20 mouse cellular contexts compared by ENCODE assay signal in the genomic region with DNA sequence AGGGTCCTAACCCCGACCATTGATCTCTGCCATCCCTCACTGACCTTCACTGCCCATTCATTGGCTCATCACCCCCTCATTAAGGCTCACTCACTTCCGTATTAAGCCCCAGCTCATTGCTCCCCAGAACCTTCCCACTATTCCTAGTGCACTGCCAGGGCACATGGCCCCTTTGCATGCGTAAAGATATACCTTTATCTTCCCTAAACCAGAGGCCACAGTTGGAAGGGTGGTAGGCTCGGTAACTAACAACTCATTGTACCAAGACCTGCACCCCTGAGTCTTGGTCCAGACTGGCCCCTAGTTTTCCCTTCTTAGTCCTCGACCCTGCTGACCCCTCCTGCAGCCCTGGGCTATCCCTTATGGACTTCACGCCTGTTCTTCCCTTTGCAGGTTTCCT. TPM values are rescaled to one million over a fixed set of nuclear protein-coding genes. Genes with fewer than 3 reads are reported as not detected.
A peak's percentile ranks its signal among the peaks of the same experiment; 100 is the strongest.
DNase-seq lines count a peak whose midpoint lies in the region; ATAC-seq and TF ChIP-seq lines count a peak whose summit lies in the region.
"Had no signal": no experiment of that assay in that cellular context is flagged by ENCODE, and none has a peak within 500 bp of the region (broad histone marks: within the 10 kb centered on the region; RNA-seq: fewer than 3 reads in every experiment).

No protein-coding gene starts in this region.

- TF ChIP-seq CTCF in bone marrow macrophage, adult 2 months (IDR thresholded peaks at IDR 0.05; ENCODE audit: low read depth, low read length) = no peak
- no peak for TF ChIP-seq CTCF in liver, embryonic 14.5 days (IDR thresholded peaks at IDR 0.05; ENCODE audit: low read depth)

- no peak overlapping the region for H3K4me2 ChIP-seq in liver, embryonic 11.5 days
- peak overlapping the region; percentile 28 for H3K4me2 ChIP-seq in liver, embryonic 14.5 days (ENCODE audit: low read depth)
- H3K4me2 ChIP-seq: forebrain, embryonic 12.5 days; forebrain, embryonic 15.5 days; heart, embryonic 12.5 days; heart, embryonic 15.5 days; hindbrain, embryonic 13.5 days had no signal

- no peaks in the 10 kb centered on the region for H3K27me3 ChIP-seq in liver, embryonic 11.5 days (replicated peaks; ENCODE audit: control insufficient read depth, insufficient read depth, low read length)
- H3K27me3 ChIP-seq in liver, embryonic 14.5 days (ENCODE audit: control insufficient read depth, insufficient read depth, low read length) = no peaks in the 10 kb centered on the region
- H3K27me3 ChIP-seq: heart, embryonic 12.5 days; heart, embryonic 15.5 days had no signal

- no peaks in the 10 kb centered on the region for H3K9me3 ChIP-seq in liver, embryonic 11.5 days (ENCODE audit: control insufficient read depth, low read length)
- H3K9me3 ChIP-seq in liver, embryonic 14.5 days (ENCODE audit: control insufficient read depth, low read length) = no peaks in the 10 kb centered on the region
- H3K9me3 ChIP-seq: forebrain, embryonic 12.5 days; forebrain, embryonic 15.5 days; heart, embryonic 12.5 days; heart, embryonic 15.5 days; hindbrain, embryonic 10.5 days; hindbrain, embryonic 13.5 days had no signal

- no peaks in the 10 kb centered on the region for H3K36me3 ChIP-seq in liver, embryonic 11.5 days (ENCODE audit: control insufficient read depth, insufficient read depth, low read length)
- no peaks in the 10 kb centered on the region for H3K36me3 ChIP-seq in liver, embryonic 14.5 days (replicated peaks; ENCODE audit: control insufficient read depth, insufficient read depth, low read depth)
- peaks cover 68% of the 10 kb centered on the region for H3K36me3 ChIP-seq in macrophage (ENCODE audit: inconsistent target)
- H3K36me3 ChIP-seq: forebrain, embryonic 12.5 days; forebrain, embryonic 15.5 days; heart, embryonic 12.5 days; heart, embryonic 15.5 days; hindbrain, embryonic 10.5 days; hindbrain, embryonic 13.5 days had no signal

- peak; percentile 37; the same call in 1 of the 2 replicates for TF ChIP-seq EP300 in liver, embryonic 14.5 days (IDR thresholded peaks at IDR 0.05; ENCODE audit: low read depth)

- peak overlapping the region; percentile 87 for H3K27ac ChIP-seq in bone marrow macrophage, adult 2 months (ENCODE audit: insufficient read depth, low read depth, low read length)
- H3K27ac ChIP-seq in liver, embryonic 11.5 days (ENCODE audit: low read depth, low read length) = no peak overlapping the region
- H3K27ac ChIP-seq in liver, embryonic 14.5 days = no peak overlapping the region
- peak overlapping the region; percentile 77 for H3K27ac ChIP-seq in macrophage
- H3K27ac ChIP-seq: forebrain, embryonic 12.5 days; forebrain, embryonic 15.5 days; heart, adult 2 months; heart, embryonic 15.5 days; hindbrain, embryonic 10.5 days; hindbrain, embryonic 13.5 days had no signal

- H3K79me2 ChIP-seq in macrophage (ENCODE audit: inconsistent target) = peaks cover 55% of the 10 kb centered on the region

- peak; percentile 50 for ATAC-seq in liver, embryonic 11.5 days (replicated peaks; ENCODE audit: low FRiP score)
- ATAC-seq in liver, embryonic 14.5 days (ENCODE audit: insufficient read depth) = peak; percentile 56
- ATAC-seq: CD4-positive, CD25-positive, alpha-beta regulatory T cell, adult 4 months had no signal

- no peak for DNase-seq in liver, embryonic 11.5 days (ENCODE audit: low spot score)
- DNase-seq in liver, embryonic 14.5 days (ENCODE audit: low read depth in 3 of 3, low spot score in 3 of 3) = no peak
- no peak for DNase-seq in urinary bladder, adult 18-20 months (ENCODE audit: low spot score in 2 of 2)
- DNase-seq in thymus, postnatal 4 days = no peak
- DNase-seq: adrenal gland, adult 2 months; adrenal gland, postnatal 14 days; cerebellum, adult 18-20 months; gastrocnemius, postnatal 25 days; heart, adult 2 months; heart, postnatal 36 days had no signal

- H3K4me1 ChIP-seq in bone marrow macrophage, adult 2 months (ENCODE audit: control insufficient read depth, insufficient read depth, low read length) = peaks cover 34% of the 10 kb centered on the region
- H3K4me1 ChIP-seq in liver, embryonic 11.5 days (replicated peaks; ENCODE audit: control insufficient read depth, insufficient read depth, low read length) = peaks cover 25% of the 10 kb centered on the region
- H3K4me1 ChIP-seq in liver, embryonic 14.5 days (replicated peaks; ENCODE audit: control insufficient read depth in 2 of 2, insufficient read depth in 2 of 2, low read length in 1 of 2) = peaks cover 13 to 21% of the 10 kb centered on the region in 2 experiments

- H3K9ac ChIP-seq in liver, embryonic 11.5 days (ENCODE audit: low read depth, low read length) = no peak overlapping the region
- H3K9ac ChIP-seq in liver, embryonic 14.5 days (replicated peaks) = peak overlapping the region; percentile 18
- H3K9ac ChIP-seq: forebrain, embryonic 12.5 days; forebrain, embryonic 15.5 days; heart, embryonic 12.5 days; heart, embryonic 15.5 days; hindbrain, embryonic 13.5 days had no signal

- no peak overlapping the region for H3K4me3 ChIP-seq in bone marrow macrophage, adult 2 months (ENCODE audit: insufficient read depth, low read length)
- H3K4me3 ChIP-seq in liver, embryonic 11.5 days (ENCODE audit: low read depth, low read length) = no peak overlapping the region
- H3K4me3 ChIP-seq in liver, embryonic 14.5 days (ENCODE audit: insufficient read depth in 1 of 2, low read depth in 2 of 2, low read length in 2 of 2) = no peak overlapping the region
- no peak overlapping the region for H3K4me3 ChIP-seq in macrophage (ENCODE audit: inconsistent target)
- H3K4me3 ChIP-seq: forebrain, embryonic 12.5 days; forebrain, embryonic 15.5 days; heart, adult 2 months; heart, embryonic 12.5 days; heart, embryonic 15.5 days; hindbrain, embryonic 10.5 days; hindbrain, embryonic 13.5 days had no signal

- WGBS in liver, embryonic 11.5 days = 68% methylated on average over 6 of the region's 6 CpGs
- WGBS in liver, embryonic 14.5 days (ENCODE audit: insufficient replicate concordance) = 40% methylated on average over 6 of the region's 6 CpGs
- 90% methylated on average over 6 of the region's 6 CpGs for WGBS in macrophage (ENCODE audit: missing documents)

- no peak for TF ChIP-seq POLR2A in bone marrow macrophage, adult 2 months (IDR thresholded peaks at IDR 0.05; ENCODE audit: borderline replicate concordance, low read depth, low read length)

RNA-seq across cellular contexts. Expression of a gene that starts 4.1 kb away (rescaled TPM):
- 0.19 TPM in 1 of 2 replicates, not detected in the other for polyA plus RNA-seq in bone marrow macrophage, adult 2 months (2012; ENCODE audit: insufficient read depth, insufficient read length, missing spikeins)
- 1.2 and 5.0 TPM in 2 replicates for polyA plus RNA-seq in liver, embryonic 11.5 days (2014; fragmentation: Nextera tagmentation; extraction: Ambion mirVana)
- 0.03 and 0.04 TPM in 2 replicates for polyA plus RNA-seq in liver, embryonic 14.5 days (2012; rRNA removed)
- polyA plus RNA-seq in liver, embryonic 14.5 days (2014; fragmentation: Nextera tagmentation; extraction: Ambion mirVana) = not detected in 2 replicates
- 10 to 100 TPM in 7 of 26 experiments, 1 to 10 TPM in 19; 1.3 to 19.5 (median 6.7) TPM for total RNA-seq in macrophage (2018; cell fraction: chromatin; rRNA removed)
- total RNA-seq in macrophage (2018; cell fraction: cytosol; rRNA removed) = under 1 TPM; 0.04 to 0.37 (median 0.15) TPM
- 10 to 100 TPM in 1 of 26 experiments, 1 to 10 TPM in 23, under 1 TPM in 2; 0.69 to 13.1 (median 3.3) TPM for total RNA-seq in macrophage (2018; cell fraction: nucleus; rRNA removed)
- 0.09 to 0.11 TPM in 2 of 3 replicates, not detected in the other for polyA plus RNA-seq in macrophage (2018)
- total RNA-seq: adrenal gland, postnatal 14 days; gastrocnemius, postnatal 25 days had no signal
- polyA plus RNA-seq: adrenal gland, adult 2 months; C2C12; CD4-positive, CD25-positive, alpha-beta regulatory T cell, adult 4 months; forebrain, embryonic 15.5 days; hindbrain, embryonic 10.5 days had no signal

RNA-seq across cellular contexts. Expression of a gene that starts 31.7 kb away (rescaled TPM):
- polyA plus RNA-seq in bone marrow macrophage, adult 2 months (2012; ENCODE audit: insufficient read depth, insufficient read length, missing spikeins) = 464 and 487 TPM in 2 replicates
- polyA plus RNA-seq in liver, embryonic 11.5 days (2014; fragmentation: Nextera tagmentation; extraction: Ambion mirVana) = 19.5 and 22.7 TPM in 2 replicates
- polyA plus RNA-seq in liver, embryonic 14.5 days (2012; rRNA removed) = 13.3 and 20.5 TPM in 2 replicates
- 12.4 and 15.6 TPM in 2 replicates for polyA plus RNA-seq in liver, embryonic 14.5 days (2014; fragmentation: Nextera tagmentation; extraction: Ambion mirVana)
- total RNA-seq in macrophage (2018; cell fraction: chromatin; rRNA removed) = 100 to 1,000 TPM in 21 of 26 experiments, 10 to 100 TPM in 5; 72.3 to 238 (median 156) TPM
- total RNA-seq in macrophage (2018; cell fraction: cytosol; rRNA removed) = 100 to 1,000 TPM; 241 to 433 (median 325) TPM
- total RNA-seq in macrophage (2018; cell fraction: nucleus; rRNA removed) = 100 to 1,000 TPM; 111 to 275 (median 166) TPM
- polyA plus RNA-seq in macrophage (2018) = 298 to 440 TPM (median 373 TPM) in 3 replicates
- polyA plus RNA-seq: C2C12 had no signal

RNA-seq across cellular contexts. Expression of a gene that starts 43.6 kb away (rescaled TPM):
- polyA plus RNA-seq in bone marrow macrophage, adult 2 months (2012; ENCODE audit: insufficient read depth, insufficient read length, missing spikeins) = 47.0 and 55.1 TPM in 2 replicates
- polyA plus RNA-seq in liver, embryonic 11.5 days (2014; fragmentation: Nextera tagmentation; extraction: Ambion mirVana) = 19.6 and 20.0 TPM in 2 replicates
- polyA plus RNA-seq in liver, embryonic 14.5 days (2012; rRNA removed) = 11.1 and 11.2 TPM in 2 replicates
- polyA plus RNA-seq in liver, embryonic 14.5 days (2014; fragmentation: Nextera tagmentation; extraction: Ambion mirVana) = 8.1 and 8.4 TPM in 2 replicates
- 100 to 1,000 TPM in 15 of 26 experiments, 10 to 100 TPM in 11; 69.4 to 316 (median 143) TPM for total RNA-seq in macrophage (2018; cell fraction: chromatin; rRNA removed)
- 10 to 100 TPM; 14.7 to 47.5 (median 21.7) TPM for total RNA-seq in macrophage (2018; cell fraction: cytosol; rRNA removed)
- total RNA-seq in macrophage (2018; cell fraction: nucleus; rRNA removed) = 100 to 1,000 TPM in 11 of 26 experiments, 10 to 100 TPM in 15; 53.4 to 149 (median 91.2) TPM
- 19.8 to 23.0 TPM (median 21.8 TPM) in 3 replicates for polyA plus RNA-seq in macrophage (2018)

Comparison
In these comparisons a context has a peak if more than half of its experiments do, and no peak if none do; other contexts are left out.
1. H3K27ac ChIP-seq: peak in bone marrow macrophage, adult 2 months (single experiment) and macrophage (single experiment); none in liver, embryonic 11.5 days (single experiment) and liver, embryonic 14.5 days (single experiment).
2. RNA of a gene that starts 31.7 kb away (polyA plus RNA-seq): 464 to 487 TPM in bone marrow macrophage, adult 2 months and 298 to 440 TPM in macrophage; 19.5 to 22.7 TPM in liver, embryonic 11.5 days and 12.4 to 20.5 TPM in liver, embryonic 14.5 days; every median in the first group is over 10 times any median in the second.